Mouse (Mus musculus) megakaryocyte, embryonic 14.5 days (primary cell): ENCODE data around the gene Skida1. TPM values are rescaled to one million over a fixed set of nuclear protein-coding genes. Genes with fewer than 3 reads are reported as not detected.
"Not testable (repeated sequence)": the region's sequence is repeated elsewhere in the genome, so short reads cannot be mapped to it uniquely, and the experiment has no call there.

ENCODE experiments used
- H3K27me3 ChIP-seq: replicated peaks from 2 replicates; pipeline ENCODE3; 2012; ENCODE audit warnings: inconsistent platforms
- H3K36me3 ChIP-seq: replicated peaks from 2 replicates; pipeline ENCODE3; 2012; ENCODE audit warnings: low read length, inconsistent platforms, mixed read lengths
- H3K4me1 ChIP-seq: 2 replicates; pipeline ENCODE4 v1.6.1; 2012; ENCODE audit warnings: inconsistent platforms
- H3K4me3 ChIP-seq: replicated peaks from 2 replicates; pipeline ENCODE3; 2012; ENCODE audit warnings: moderate library complexity, mild to moderate bottlenecking, inconsistent platforms
- H3K9me3 ChIP-seq: 2 replicates; pipeline ENCODE4 v1.6.1; 2012; ENCODE audit warnings: inconsistent platforms
- FLI1 ChIP-seq: IDR thresholded peaks from 2 replicates; pipeline ENCODE4 v1.6.1; 2012; ENCODE audit warnings: low read length, inconsistent platforms, mixed read lengths
- GATA1 ChIP-seq: IDR thresholded peaks from 3 replicates; pipeline ENCODE4 v1.6.1; 2012; ENCODE audit warnings: mixed read lengths, low read length, inconsistent platforms, borderline replicate concordance
- polyA plus RNA-seq: library from polyadenylated mRNA; stranded (reverse); fragments of >175 nt; gene quantifications from 2 replicates; pipeline ENCODE4 v1.2.3, GENCODE M21; 2012; ENCODE audit warnings: low replicate concordance; ENCODE audit not compliant: insufficient read depth

Skida1 gene
- 0.04 and 1.8 TPM in 2 replicates for polyA plus RNA-seq

- Histone ChIP-seq H3K9me3 (no peaks in the 10 kb centered on the region), H3K4me3 (peak within 1 kb of the TSS; percentile 97), H3K36me3 (no peaks in the 10 kb centered on the region), H3K27me3 (peaks cover 32% of the 10 kb centered on the region), H3K4me1 (peaks cover 44% of the 10 kb centered on the region)
- TF ChIP-seq GATA1 (no peak), FLI1 (no peak)
These were observed at the start of gene Skida1 for GRCm38 (mm10) chr2:18048453-18049075. TSS of gene Skida1 (minus strand) at chr2:18049051.

- Histone ChIP-seq H3K4me1 (peaks cover 32% of the 10 kb centered on the region), H3K4me3 (no peak overlapping the region), H3K27me3 (no peaks in the 10 kb centered on the region), H3K36me3 (peaks cover 74% of the 10 kb centered on the region), H3K9me3 (no peaks in the 10 kb centered on the region)
- TF ChIP-seq GATA1: no peak
These were observed 47.0 kb upstream of the Skida1 start for GRCm38 (mm10) chr2:18095804-18096203.

- H3K27me3 ChIP-seq: no peaks in the 10 kb centered on the region
- no peaks in the 10 kb centered on the region for H3K9me3 ChIP-seq
- TF ChIP-seq FLI1: no peak
- TF ChIP-seq GATA1: no peak
- H3K4me3 ChIP-seq: no peak overlapping the region
- H3K36me3 ChIP-seq: peaks cover 72% of the 10 kb centered on the region
- peaks cover 36% of the 10 kb centered on the region for H3K4me1 ChIP-seq
These were observed 45.5 kb upstream of the Skida1 start for GRCm38 (mm10) chr2:18094319-18094718.

- no peak overlapping the region for H3K4me3 ChIP-seq
- H3K9me3 ChIP-seq: no peaks in the 10 kb centered on the region
- peaks cover 72% of the 10 kb centered on the region for H3K36me3 ChIP-seq
- TF ChIP-seq GATA1 (no peak), FLI1 (no peak)
- no peaks in the 10 kb centered on the region for H3K27me3 ChIP-seq
- H3K4me1 ChIP-seq: peaks cover 38% of the 10 kb centered on the region
These were observed 45.0 kb upstream of the Skida1 start for GRCm38 (mm10) chr2:18093858-18094257.

- Histone ChIP-seq H3K36me3 (peaks cover 90% of the 10 kb centered on the region), H3K4me1 (peaks cover 35% of the 10 kb centered on the region)
- not testable (repeated sequence) for H3K4me3 ChIP-seq, H3K9me3 ChIP-seq, H3K27me3 ChIP-seq
These were observed 38.8 kb upstream of the Skida1 start for GRCm38 (mm10) chr2:18087695-18088094.

- TF ChIP-seq FLI1 (no peak), GATA1 (no peak)
- H3K4me3 ChIP-seq: no peak overlapping the region
- H3K36me3 ChIP-seq: peaks cover 82% of the 10 kb centered on the region
- peaks cover 22% of the 10 kb centered on the region for H3K4me1 ChIP-seq
- H3K27me3 ChIP-seq: no peaks in the 10 kb centered on the region
- H3K9me3 ChIP-seq: no peaks in the 10 kb centered on the region
These were observed 31.5 kb upstream of the Skida1 start for GRCm38 (mm10) chr2:18080182-18080860.

- peaks cover 75% of the 10 kb centered on the region for H3K36me3 ChIP-seq
- TF ChIP-seq FLI1 (no peak), GATA1 (no peak)
These were observed 23.1 kb upstream of the Skida1 start for GRCm38 (mm10) chr2:18071947-18072346.

GRCm38 (mm10) chr2:18068071-18068796 is 19.4 kb upstream of the Skida1 start:
- peak overlapping the region; percentile 50 for H3K4me3 ChIP-seq
- no peaks in the 10 kb centered on the region for H3K9me3 ChIP-seq
- TF ChIP-seq FLI1: no peak
- TF ChIP-seq GATA1: no peak
- H3K36me3 ChIP-seq: peaks cover 52% of the 10 kb centered on the region
- peaks cover 26% of the 10 kb centered on the region for H3K4me1 ChIP-seq
- no peaks in the 10 kb centered on the region for H3K27me3 ChIP-seq

More at GRCm38 (mm10) chr2:18071947-18072346, 23.1 kb upstream of the Skida1 start:
- Histone ChIP-seq H3K4me3 (no peak overlapping the region), H3K9me3 (no peaks in the 10 kb centered on the region), H3K27me3 (no peaks in the 10 kb centered on the region), H3K4me1 (peaks cover 13% of the 10 kb centered on the region; the same call in 1 of the 2 replicates)

GRCm38 (mm10) chr2:18066436-18066835 is 17.6 kb upstream of the Skida1 start:
- TF ChIP-seq GATA1 (no peak), FLI1 (no peak)
- no peaks in the 10 kb centered on the region for H3K27me3 ChIP-seq
- peaks cover 31% of the 10 kb centered on the region for H3K4me1 ChIP-seq
- no peaks in the 10 kb centered on the region for H3K9me3 ChIP-seq
- H3K4me3 ChIP-seq: peak overlapping the region; percentile 92
- H3K36me3 ChIP-seq: peaks cover 35% of the 10 kb centered on the region

- Histone ChIP-seq H3K4me3 (peak overlapping the region; percentile 92), H3K27me3 (no peaks in the 10 kb centered on the region), H3K4me1 (peaks cover 31% of the 10 kb centered on the region), H3K9me3 (no peaks in the 10 kb centered on the region), H3K36me3 (peaks cover 29% of the 10 kb centered on the region)
- TF ChIP-seq GATA1 (no peak), FLI1 (no peak)
These were observed 16.8 kb upstream of the Skida1 start for GRCm38 (mm10) chr2:18065708-18066030.
